Mouse (Mus musculus) spleen, adult 2 months (tissue): ENCODE measurements around the gene Sbp.

Source experiments
- CTCF ChIP-seq: fragments of 200-500 bp; IDR thresholded peaks from 2 replicates; pipeline ENCODE4 v1.5.1; 2011; ENCODE audit warnings: mild to moderate bottlenecking, inconsistent platforms; ENCODE audit not compliant: insufficient read depth, insufficient read length, insufficient replicate concordance; ENCODE audit errors: extremely low read depth
- POLR2A ChIP-seq: fragments of 200-500 bp; IDR thresholded peaks from 2 replicates; pipeline ENCODE4 v1.6.1; 2011; ENCODE audit warnings: low read depth, low read length, inconsistent platforms

DNA sequence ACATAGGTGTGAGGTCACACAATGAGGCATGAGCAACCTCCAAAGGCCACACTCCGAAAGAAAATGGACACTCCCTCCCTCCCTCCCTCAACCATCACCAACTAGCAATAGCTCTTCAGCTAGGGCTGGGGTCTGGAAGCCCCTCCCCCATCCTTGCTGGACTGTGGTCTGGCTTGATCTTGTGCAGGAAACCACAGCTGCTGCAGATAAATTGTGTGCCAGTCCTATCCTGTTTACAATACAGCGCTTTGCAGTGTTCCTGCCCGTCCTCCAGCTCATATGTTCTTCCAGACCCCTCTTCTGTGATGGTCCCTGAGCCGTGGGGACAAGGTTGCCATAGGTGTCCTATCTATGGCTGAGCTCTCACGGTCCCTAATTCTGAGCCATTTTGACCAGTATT, 10.3 kb upstream of the Sbp start:
- no peak for TF ChIP-seq CTCF
- TF ChIP-seq POLR2A, result no peak
